Mouse (Mus musculus) lung, postnatal 0 days (tissue): Measurements from ENCODE around the gene Spz1.

Experiments
- CTCF ChIP-seq: IDR thresholded peaks from 2 replicates; pipeline ENCODE4 v1.5.1; 2016; ENCODE audit warnings: antibody characterized with exemption, mild to moderate bottlenecking
- EP300 ChIP-seq: IDR thresholded peaks from 2 replicates; pipeline ENCODE4 v1.6.1; 2016; ENCODE audit warnings: antibody characterized with exemption, mild to moderate bottlenecking, control low read depth

DNA sequence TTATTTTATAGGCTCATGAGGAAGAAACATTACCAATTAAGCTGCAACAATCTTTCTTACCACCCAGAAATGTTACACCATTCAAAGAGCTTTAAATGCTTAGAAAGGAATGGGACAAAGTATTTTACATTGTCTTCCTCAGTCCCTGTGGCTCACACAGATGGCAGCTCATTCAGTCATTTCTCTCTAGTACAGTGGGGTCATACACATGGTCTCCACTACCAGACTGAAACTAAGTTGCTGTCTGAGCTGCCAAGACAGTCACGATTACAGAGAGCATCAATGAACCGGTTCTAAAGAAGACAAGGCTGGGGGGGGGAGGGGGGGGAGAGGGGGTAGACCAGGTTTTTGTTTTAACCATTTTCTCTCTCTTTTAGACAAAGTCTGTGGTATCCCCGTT is 15.3 kb upstream of the Spz1 start:
- TF ChIP-seq CTCF (no peak), EP300 (no peak)
